Mouse (Mus musculus) right cerebral cortex, postnatal 36 days (tissue): ENCODE results near the gene Gm6760.

Experiments
- DNase-seq, 2 experiments: peaks; one replicate each; pipeline ENCODE4 v3.0.0; 2022; ENCODE audit warnings: low spot score in 2 of 2, mixed read lengths in 1 of 2

Gene Gm6760

GRCm38 (mm10) chrX:64152098-64152497 is at the start of gene Gm6760:
TSS of gene Gm6760 (minus strand) at chrX:64152198.
- DNase-seq = no peak

- DNase-seq = no peak
Measured at GRCm38 (mm10) chrX:64181246-64181645, 29.2 kb upstream of the Gm6760 start.

GRCm38 (mm10) chrX:64173248-64173647 is 21.2 kb upstream of the Gm6760 start, which contains the start of gene 3830417A13Rik:
TSS of gene 3830417A13Rik (plus strand) at chrX:64173548.
- no peak for DNase-seq
